Mouse (Mus musculus): ENCODE measurements around the gene Slc39a13.

GRCm38 (mm10) chr2:91090827-91091226, 20.6 kb upstream of the Slc39a13 start:
- TF ChIP-seq CTCF (IDR thresholded peaks at IDR 0.05; ENCODE audit: low read depth, low read length) (no peak), POLR2A (IDR thresholded peaks at IDR 0.05; ENCODE audit: borderline replicate concordance, low read depth, low read length) (no peak)

All from bone marrow macrophage, adult 2 months (primary cell).